Mouse (Mus musculus) stomach, embryonic 15.5 days (tissue): ENCODE measurements at regions not wholly inside any gene's neighbourhood (a gene's known extent, or its start where the extent isn't known, plus 50 kb on each side); places are given as distances from the start of the nearest gene placed in this dataset.

Experiments
- ATAC-seq: fragments of 200-750 bp; cut with Nextera tagmentation; 2 replicates; pipeline ENCODE4 v1.8.0; 2017; ENCODE audit warnings: low read depth, moderate number of reproducible peaks, moderate TSS enrichment; ENCODE audit not compliant: insufficient read depth, low FRiP score
- H3K27ac ChIP-seq: fragments of 300-500 bp; sonication (generic); 2 replicates; pipeline ENCODE4 v1.5.1; 2015; ENCODE audit warnings: mild to moderate bottlenecking, inconsistent platforms
- H3K27me3 ChIP-seq: fragments of 300-500 bp; sonication (generic); replicated peaks from 2 replicates; pipeline ENCODE4 v1.6.1; 2015; ENCODE audit warnings: inconsistent platforms
- H3K36me3 ChIP-seq: fragments of 300-500 bp; sonication (generic); 2 replicates; pipeline ENCODE4 v1.6.1; 2015; ENCODE audit warnings: inconsistent platforms
- H3K4me1 ChIP-seq: fragments of 300-500 bp; sonication (generic); 2 replicates; pipeline ENCODE4 v1.6.1; 2015; ENCODE audit warnings: inconsistent platforms
- H3K4me2 ChIP-seq: fragments of 300-500 bp; sonication (generic); 2 replicates; pipeline ENCODE4 v1.6.1; 2015; ENCODE audit warnings: mild to moderate bottlenecking, inconsistent platforms
- H3K4me3 ChIP-seq: fragments of 300-500 bp; sonication (generic); replicated peaks from 2 replicates; pipeline ENCODE4 v1.5.1; 2015; ENCODE audit warnings: inconsistent platforms
- H3K9ac ChIP-seq: fragments of 300-500 bp; sonication (generic); 2 replicates; pipeline ENCODE4 v1.6.1; 2015; ENCODE audit warnings: inconsistent platforms
- H3K9me3 ChIP-seq: fragments of 300-500 bp; sonication (generic); 2 replicates; pipeline ENCODE4 v1.6.1; 2016; ENCODE audit warnings: inconsistent platforms
- WGBS: fragments of 180-500 bp; shearing (Covaris S2); methylation state at CpG from one replicate; pipeline ENCODE4 v1.1.7; 2015; 5-methylcytosine and 5-hydroxymethylcytosine counted together

DNA sequence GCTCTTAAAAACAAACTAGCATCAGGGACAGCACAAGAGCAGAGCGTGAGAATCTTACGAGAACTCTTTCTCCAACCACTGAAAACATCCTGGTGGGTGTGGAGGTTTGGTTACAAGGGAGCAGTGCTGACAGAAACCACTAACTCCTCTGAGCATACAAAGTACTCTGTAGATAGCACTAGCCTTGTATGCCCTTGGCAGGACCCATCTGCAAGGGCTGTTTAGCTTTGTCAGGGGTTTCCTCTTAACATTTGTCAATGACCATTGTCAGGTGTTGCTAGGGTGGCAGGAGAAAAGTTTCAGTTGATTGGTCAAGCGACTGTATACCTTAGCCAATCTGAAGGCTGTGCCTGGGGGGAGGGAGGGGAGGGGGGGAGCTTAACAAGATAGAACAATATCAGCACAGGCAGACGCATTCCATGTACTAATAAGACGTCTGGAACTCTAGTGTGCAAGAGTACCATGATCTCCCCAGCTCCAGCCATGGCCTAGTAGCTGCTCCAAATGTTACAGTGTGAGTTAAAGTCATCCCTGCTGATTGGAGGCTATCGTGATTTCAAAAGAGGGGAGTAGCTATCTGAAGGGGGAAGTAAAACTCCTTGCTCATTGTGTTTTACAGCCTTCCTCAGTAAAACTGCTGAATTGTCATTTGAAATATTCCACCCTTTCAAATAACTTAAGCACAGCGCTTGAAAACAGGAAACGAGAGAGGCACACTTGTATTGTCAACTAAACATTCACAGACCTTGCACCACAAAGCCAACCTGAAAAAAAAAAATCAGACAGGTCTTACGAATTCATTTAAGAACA lies 140.9 kb upstream of the Smim15 start:
- H3K9ac ChIP-seq: no peak overlapping the region
- ATAC-seq: peak; percentile 54; the same call in 1 of the 2 replicates
- no peaks in the 10 kb centered on the region for H3K27me3 ChIP-seq
- H3K4me2 ChIP-seq: no peak overlapping the region
- WGBS: 30% methylated on average over 9 of the region's 9 CpGs
- H3K36me3 ChIP-seq: no peaks in the 10 kb centered on the region
- no peak overlapping the region for H3K4me3 ChIP-seq
- H3K27ac ChIP-seq: peak overlapping the region; percentile 26; the same call in 1 of the 2 replicates
- H3K9me3 ChIP-seq: no peaks in the 10 kb centered on the region
- H3K4me1 ChIP-seq: peaks cover 5% of the 10 kb centered on the region; the same call in 1 of the 2 replicates

DNA sequence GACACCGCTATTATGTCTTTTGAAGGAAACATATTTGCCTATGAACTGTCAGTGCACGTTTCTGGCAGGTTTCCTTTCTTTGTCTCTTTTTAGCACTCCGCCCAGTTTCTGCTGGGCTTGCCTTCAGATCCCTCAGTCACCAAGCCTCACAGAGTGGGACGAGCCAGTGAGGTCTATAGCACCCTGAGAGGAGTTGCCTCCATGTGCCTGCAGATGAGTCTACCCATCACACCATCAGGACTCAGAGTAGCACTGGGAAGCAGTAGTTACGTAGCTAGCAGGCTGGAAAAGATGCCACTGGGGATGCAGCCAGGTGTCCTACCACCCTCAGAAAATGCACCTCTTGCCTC lies 141.5 kb upstream of the Smim15 start:
- Histone ChIP-seq H3K36me3 (no peaks in the 10 kb centered on the region), H3K9me3 (no peaks in the 10 kb centered on the region), H3K9ac (no peak overlapping the region), H3K27ac (peak overlapping the region; percentile 26; the same call in 1 of the 2 replicates), H3K27me3 (no peaks in the 10 kb centered on the region), H3K4me1 (peaks cover 5% of the 10 kb centered on the region; the same call in 1 of the 2 replicates), H3K4me2 (no peak overlapping the region), H3K4me3 (no peak overlapping the region)
- 76% methylated on average over 5 of the region's 5 CpGs for WGBS
- no peak for ATAC-seq

DNA sequence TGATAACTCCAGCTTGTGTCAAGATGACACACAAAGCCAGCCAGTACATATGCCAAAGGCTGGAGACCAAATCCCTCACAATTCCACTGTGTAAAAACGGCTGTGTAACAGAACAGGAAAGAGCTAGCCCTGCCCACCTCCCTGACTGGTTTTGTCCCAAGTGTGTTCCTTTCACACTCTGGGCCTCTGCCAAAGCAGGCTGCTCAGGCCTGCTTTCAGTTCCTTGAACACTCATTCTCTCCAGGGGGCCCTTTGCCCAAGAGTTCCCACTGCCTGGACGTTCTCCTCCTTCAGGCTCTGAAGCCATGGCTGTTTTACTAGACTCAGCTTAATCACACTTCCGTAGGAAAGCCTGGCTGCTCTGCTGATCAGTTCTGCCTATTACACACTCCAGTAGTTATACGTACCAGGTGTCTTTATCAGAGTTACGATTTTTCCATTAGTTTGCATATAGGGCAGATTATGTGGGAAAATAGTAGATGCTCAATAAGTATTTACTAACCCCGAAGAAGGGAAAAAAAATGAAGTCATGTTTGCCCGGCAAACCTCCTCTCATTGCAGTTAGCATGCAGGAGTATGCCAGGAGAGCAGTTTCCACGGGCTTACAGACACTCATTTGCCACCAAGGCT lies 144.5 kb upstream of the Smim15 start:
- Histone ChIP-seq H3K27me3 (no peaks in the 10 kb centered on the region), H3K4me2 (no peak overlapping the region), H3K9me3 (no peaks in the 10 kb centered on the region), H3K36me3 (no peaks in the 10 kb centered on the region), H3K9ac (no peak overlapping the region), H3K4me1 (peaks cover 5% of the 10 kb centered on the region; the same call in 1 of the 2 replicates), H3K27ac (peak overlapping the region; percentile 62; the same call in 1 of the 2 replicates), H3K4me3 (no peak overlapping the region)
- 58% methylated on average over 8 of the region's 8 CpGs for WGBS
- ATAC-seq: no peak

- no peaks in the 10 kb centered on the region for H3K36me3 ChIP-seq
- no peaks in the 10 kb centered on the region for H3K4me1 ChIP-seq
- H3K27ac ChIP-seq: no peak overlapping the region
- H3K9me3 ChIP-seq: no peaks in the 10 kb centered on the region
- no peaks in the 10 kb centered on the region for H3K27me3 ChIP-seq
- no peak overlapping the region for H3K9ac ChIP-seq
- no peak overlapping the region for H3K4me3 ChIP-seq
- no peak overlapping the region for H3K4me2 ChIP-seq
- ATAC-seq: no peak
- 48% methylated on average over 1 of the region's 1 CpGs for WGBS
Measured at GRCm38 (mm10) chr13:107897646-107898045, 146.6 kb upstream of the Smim15 start.

GRCm38 (mm10) chr13:107897184-107897583 lies 147.1 kb upstream of the Smim15 start:
- Histone ChIP-seq H3K9ac (no peak overlapping the region), H3K4me3 (no peak overlapping the region), H3K36me3 (no peaks in the 10 kb centered on the region), H3K27ac (no peak overlapping the region), H3K9me3 (no peaks in the 10 kb centered on the region), H3K4me1 (peaks cover 2% of the 10 kb centered on the region; the same call in 1 of the 2 replicates), H3K27me3 (no peaks in the 10 kb centered on the region), H3K4me2 (no peak overlapping the region)
- WGBS: 67% methylated on average over 3 of the region's 3 CpGs
- no peak for ATAC-seq

- H3K4me3 ChIP-seq: no peak overlapping the region
- peaks cover 6% of the 10 kb centered on the region; the same call in 1 of the 2 replicates for H3K4me1 ChIP-seq
- H3K9me3 ChIP-seq: no peaks in the 10 kb centered on the region
- WGBS: 85% methylated on average over 8 of the region's 8 CpGs
- H3K27me3 ChIP-seq: no peaks in the 10 kb centered on the region
- H3K27ac ChIP-seq: no peak overlapping the region
- H3K9ac ChIP-seq: no peak overlapping the region
- ATAC-seq: no peak
- no peak overlapping the region for H3K4me2 ChIP-seq
- no peaks in the 10 kb centered on the region for H3K36me3 ChIP-seq
Measured at GRCm38 (mm10) chr13:107893581-107894183, 150.6 kb upstream of the Smim15 start.

DNA sequence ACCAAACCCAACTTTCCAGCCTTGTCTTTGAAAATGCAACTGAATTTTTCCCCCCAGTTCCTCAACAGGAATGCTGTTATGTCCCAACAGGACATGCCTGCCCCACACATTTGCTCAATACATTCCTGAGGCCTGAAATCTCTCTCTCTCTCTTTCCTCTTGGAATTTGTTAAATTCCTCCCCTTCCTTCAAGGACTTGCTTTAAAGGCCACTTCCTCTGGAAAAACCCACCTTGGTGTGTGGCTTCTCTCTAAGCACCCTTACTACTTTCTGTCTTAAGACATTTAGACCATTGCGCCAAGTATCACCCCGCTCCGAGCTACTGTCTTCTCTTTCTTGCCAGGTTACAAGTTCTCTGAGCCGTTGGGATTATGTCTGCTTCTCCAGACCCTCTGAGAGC lies 151.2 kb upstream of the Smim15 start:
- peaks cover 6% of the 10 kb centered on the region; the same call in 1 of the 2 replicates for H3K4me1 ChIP-seq
- H3K4me3 ChIP-seq: no peak overlapping the region
- no peak overlapping the region for H3K4me2 ChIP-seq
- no peak for ATAC-seq
- no peak overlapping the region for H3K27ac ChIP-seq
- 91% methylated on average over 4 of the region's 4 CpGs for WGBS
- no peaks in the 10 kb centered on the region for H3K36me3 ChIP-seq
- H3K9ac ChIP-seq: no peak overlapping the region
- no peaks in the 10 kb centered on the region for H3K9me3 ChIP-seq
- H3K27me3 ChIP-seq: no peaks in the 10 kb centered on the region

GRCm38 (mm10) chr13:107891946-107892345 lies 152.3 kb upstream of the Smim15 start:
- no peak for ATAC-seq
- H3K4me2 ChIP-seq: peak overlapping the region; percentile 80
- peak overlapping the region; percentile 99; the same call in 1 of the 2 replicates for H3K27ac ChIP-seq
- no peaks in the 10 kb centered on the region for H3K9me3 ChIP-seq
- H3K9ac ChIP-seq: no peak overlapping the region
- peaks cover 11% of the 10 kb centered on the region; the same call in 1 of the 2 replicates for H3K4me1 ChIP-seq
- no peaks in the 10 kb centered on the region for H3K27me3 ChIP-seq
- 7% methylated on average over 11 of the region's 11 CpGs for WGBS
- peak overlapping the region; percentile 90 for H3K4me3 ChIP-seq
- H3K36me3 ChIP-seq: no peaks in the 10 kb centered on the region

DNA sequence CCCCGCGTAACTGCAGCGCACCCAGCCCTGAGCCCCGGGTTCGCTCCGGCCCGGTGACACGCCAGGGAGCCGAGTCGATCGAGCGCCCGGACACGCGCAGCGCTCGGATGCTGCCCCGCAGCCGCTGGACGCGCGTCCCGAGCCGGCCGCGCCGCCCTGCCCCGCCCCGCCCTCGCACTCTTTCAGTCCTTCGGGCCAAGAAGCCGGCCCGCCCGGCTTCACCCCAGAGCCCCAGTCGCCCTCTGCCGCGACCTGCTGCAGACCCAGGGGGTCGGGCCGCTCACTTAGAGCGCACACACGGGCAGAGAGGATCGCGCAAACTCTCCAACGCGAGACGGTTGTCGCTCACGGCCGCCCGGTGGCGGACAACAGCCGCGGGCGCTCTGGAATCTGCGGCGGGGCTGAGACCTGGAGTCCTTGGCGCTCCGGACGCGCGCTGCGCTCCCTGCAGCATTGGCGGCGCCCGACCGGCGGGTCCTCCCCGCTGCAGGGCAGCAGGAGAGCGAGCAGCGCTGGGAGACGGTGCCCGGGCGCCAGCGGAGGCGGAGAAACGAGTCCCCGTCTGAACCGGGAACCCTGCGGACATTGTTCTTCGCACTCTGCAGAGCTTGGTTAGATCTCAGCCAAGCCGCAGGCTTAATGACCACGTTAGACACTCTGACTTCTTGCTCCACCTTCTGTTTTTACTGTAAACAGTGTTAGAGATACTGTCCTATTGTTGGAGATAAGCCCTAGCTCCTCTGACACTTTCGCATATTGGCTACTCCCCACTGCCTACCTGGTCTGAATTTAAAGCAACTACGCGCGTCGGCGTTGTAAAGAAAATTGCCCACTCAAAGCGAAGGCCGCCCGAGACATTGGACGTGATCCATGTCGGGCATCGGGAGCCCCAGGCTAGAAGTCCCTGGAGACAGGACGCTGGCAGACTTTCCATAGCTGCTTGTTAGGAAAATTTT lies 153.1 kb upstream of the Smim15 start:
- no peaks in the 10 kb centered on the region for H3K27me3 ChIP-seq
- H3K27ac ChIP-seq: peak overlapping the region; percentile 99
- peak overlapping the region; percentile 90 for H3K4me3 ChIP-seq
- peak overlapping the region; percentile 80 for H3K4me2 ChIP-seq
- no peaks in the 10 kb centered on the region for H3K36me3 ChIP-seq
- peak; percentile 5; the same call in 1 of the 2 replicates for ATAC-seq
- H3K9ac ChIP-seq: peak overlapping the region; percentile 71
- under 1% methylated on average over 94 of the region's 95 CpGs for WGBS
- H3K9me3 ChIP-seq: no peaks in the 10 kb centered on the region
- peaks cover 13% of the 10 kb centered on the region; the same call in 1 of the 2 replicates for H3K4me1 ChIP-seq

GRCm38 (mm10) chr13:107889985-107890865 lies 154.0 kb upstream of the Smim15 start:
- H3K9ac ChIP-seq: peak overlapping the region; percentile 87
- peak overlapping the region; percentile 99 for H3K27ac ChIP-seq
- H3K27me3 ChIP-seq: no peaks in the 10 kb centered on the region
- peak; percentile 93 for ATAC-seq
- peak overlapping the region; percentile 90 for H3K4me3 ChIP-seq
- H3K36me3 ChIP-seq: no peaks in the 10 kb centered on the region
- peaks cover 13% of the 10 kb centered on the region; the same call in 1 of the 2 replicates for H3K4me1 ChIP-seq
- WGBS: under 1% methylated on average over 81 of the region's 90 CpGs
- H3K9me3 ChIP-seq: no peaks in the 10 kb centered on the region
- H3K4me2 ChIP-seq: peak overlapping the region; percentile 80
